Mouse (Mus musculus) sigmoid colon, adult 10 weeks (tissue): Measurements from ENCODE around the gene Sema3g. TPM values are rescaled to one million over a fixed set of nuclear protein-coding genes. Genes with fewer than 3 reads are reported as not detected.

ENCODE experiments used
- polyA plus RNA-seq: library from polyadenylated mRNA; stranded (reverse); fragments of 350-450 nt; fragmentation: Illumina TruSeq; extraction: RNeasy Lipid Tissue Mini Kit (QIAGEN cat#74804); gene quantifications from one replicate; pipeline ENCODE4 v1.2.3, GENCODE M21; 2014; ENCODE audit warnings: low read depth, low replicate concordance

Gene Sema3g
- 0.60 TPM for polyA plus RNA-seq

DNA sequence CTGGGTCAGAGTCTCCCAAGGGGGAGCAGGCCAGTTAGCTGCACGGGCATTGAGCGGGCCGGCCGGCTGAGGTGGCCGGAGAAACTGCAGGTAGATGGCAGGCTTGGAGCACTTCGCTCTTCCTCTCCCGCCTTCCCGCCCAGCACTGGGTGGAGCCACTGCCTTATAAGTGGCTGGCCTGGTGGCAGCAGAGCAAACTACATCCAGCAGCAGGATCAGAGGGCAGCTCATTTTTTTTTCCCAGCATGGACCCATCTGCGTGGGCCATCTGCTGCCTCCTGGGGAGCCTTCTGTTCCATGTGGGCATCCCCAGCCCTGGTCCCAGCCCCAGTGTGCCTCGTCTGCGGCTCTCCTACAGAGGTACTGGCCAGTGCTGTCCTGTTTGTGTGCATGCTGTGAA is at the start of gene Sema3g:
TSS of gene Sema3g (plus strand) at position 195 of the 400 bp plus-strand sequence.

GRCm38 (mm10) chr14:31168425-31168824 is 49.2 kb upstream of the Sema3g start, which contains the start of gene Stab1:
Stab1 (minus strand) TSS chr14:31168641.

DNA sequence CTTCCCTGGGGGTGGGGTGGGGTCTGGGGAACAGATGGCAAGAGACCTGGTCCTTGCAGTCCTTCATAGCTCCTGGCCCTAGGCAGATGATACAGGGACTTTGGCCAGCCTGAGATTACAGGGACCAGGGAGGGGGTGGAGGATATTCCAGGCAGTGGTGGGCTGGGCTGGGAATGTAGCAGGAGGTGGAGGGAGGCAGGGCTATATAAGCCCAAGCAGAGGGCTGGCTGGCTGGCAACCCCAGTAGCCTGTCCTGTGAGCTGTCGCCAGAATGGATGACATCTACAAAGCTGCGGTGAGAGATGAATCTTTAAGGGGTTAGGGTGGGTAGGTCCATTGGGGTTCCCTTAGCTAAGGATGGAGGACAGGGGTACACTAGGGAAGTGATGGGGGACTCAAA is 9.6 kb upstream of the Sema3g start, which contains the start of gene Tnnc1:
TSS of gene Tnnc1 (plus strand) at position 229 of the 400 bp plus-strand sequence.

DNA sequence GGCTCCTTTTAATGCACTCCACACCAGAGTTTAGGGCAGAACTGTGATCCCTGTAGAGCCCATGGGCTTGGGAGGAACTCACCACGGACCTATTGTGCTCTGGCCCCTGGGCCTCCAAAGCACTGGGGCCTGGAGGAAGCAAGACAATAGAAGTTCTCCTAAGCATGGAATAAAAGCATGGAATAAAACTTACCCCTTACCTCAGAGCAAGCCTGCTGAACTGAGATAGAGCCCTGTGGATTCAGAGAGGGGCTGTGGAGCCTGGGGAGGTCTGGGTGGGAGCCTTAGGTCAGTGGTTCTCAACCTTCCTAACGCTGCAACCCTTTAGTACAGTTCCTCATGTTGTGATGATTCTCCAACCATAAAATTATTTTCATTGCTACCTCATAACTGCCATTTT is 814 bp upstream of the Sema3g start, which contains the start of gene Nisch:
TSS of gene Nisch (minus strand) at position 101 of the 400 bp plus-strand sequence.

GRCm38 (mm10) chr14:31251084-31251604 is 33.5 kb downstream of the Sema3g start, which contains the start of the genes Phf7 and Bap1:
Phf7 (minus strand) TSS chr14:31251317.
Bap1 (plus strand) TSS chr14:31251450.

Other genes starting within 250 kb of the Sema3g start
- 78.8 TPM for gene Glt8d1, start 216.5 kb upstream of the Sema3g start, polyA plus RNA-seq
- 331 TPM for gene Spcs1, start 216.2 kb upstream of the Sema3g start, polyA plus RNA-seq
- gene Pbrm1, start 198.7 kb upstream of the Sema3g start, polyA plus RNA-seq, result 84.8 TPM
- 120 TPM for gene Gnl3, start 198.7 kb upstream of the Sema3g start, polyA plus RNA-seq
- 6.5 TPM for gene Smim4, start 88.9 kb upstream of the Sema3g start, polyA plus RNA-seq
- not detected for gene Nt5dc2, start 86.8 kb upstream of the Sema3g start, polyA plus RNA-seq
- gene Stab1, start 49.2 kb upstream of the Sema3g start, polyA plus RNA-seq, result 17.6 TPM
- gene Tnnc1, start 9.5 kb upstream of the Sema3g start, polyA plus RNA-seq, result not detected
- gene Nisch, start 914 bp upstream of the Sema3g start, polyA plus RNA-seq, result 76.7 TPM
- gene Phf7, start 33.5 kb downstream of the Sema3g start, polyA plus RNA-seq, result 9.1 TPM
- gene Bap1, start 33.6 kb downstream of the Sema3g start, polyA plus RNA-seq, result 4.8 TPM
- not detected for gene Dnah1, start 106.0 kb downstream of the Sema3g start, polyA plus RNA-seq
- gene Capn7, start 118.8 kb downstream of the Sema3g start, polyA plus RNA-seq, result 157 TPM
- 25.8 TPM for gene Sh3bp5, start 218.2 kb downstream of the Sema3g start, polyA plus RNA-seq